Mouse (Mus musculus): Measurements from ENCODE around the gene Leng8.

- no peak for TF ChIP-seq CTCF (IDR thresholded peaks at IDR 0.05; ENCODE audit: borderline replicate concordance, insufficient read depth, low read length)
- no peak for TF ChIP-seq POLR2A (IDR thresholded peaks at IDR 0.05; ENCODE audit: low read depth, low read length)
Measured at GRCm38 (mm10) chr7:4131964-4132363, 4.9 kb upstream of the Leng8 start.
